Mouse (Mus musculus) CD4-positive, CD25-positive, alpha-beta regulatory T cell, adult 9 weeks (primary cell): Measurements from ENCODE around the gene Rnase10. TPM values are rescaled to one million over a fixed set of nuclear protein-coding genes. Genes with fewer than 3 reads are reported as not detected.

Experiments
- polyA plus RNA-seq: library from polyadenylated mRNA; unstranded; fragments of 100-300 nt; shearing (Covaris generic); gene quantifications from one replicate; pipeline ENCODE4 v1.2.1, GENCODE M21; 2017

Rnase10 gene
- polyA plus RNA-seq, result not detected

GRCm38 (mm10) chr14:51007152-51007801 is at the start of gene Rnase10:
Rnase10 (plus strand) TSS chr14:51007751.

GRCm38 (mm10) chr14:51041769-51042168 is 34.2 kb downstream of the Rnase10 start, which contains the start of gene Rnase9:
Rnase9 (minus strand) TSS chr14:51041869.

GRCm38 (mm10) chr14:51050063-51050462 is 42.5 kb downstream of the Rnase10 start, which contains the start of gene Rnase11:
Rnase11 (minus strand) TSS chr14:51050163.

DNA sequence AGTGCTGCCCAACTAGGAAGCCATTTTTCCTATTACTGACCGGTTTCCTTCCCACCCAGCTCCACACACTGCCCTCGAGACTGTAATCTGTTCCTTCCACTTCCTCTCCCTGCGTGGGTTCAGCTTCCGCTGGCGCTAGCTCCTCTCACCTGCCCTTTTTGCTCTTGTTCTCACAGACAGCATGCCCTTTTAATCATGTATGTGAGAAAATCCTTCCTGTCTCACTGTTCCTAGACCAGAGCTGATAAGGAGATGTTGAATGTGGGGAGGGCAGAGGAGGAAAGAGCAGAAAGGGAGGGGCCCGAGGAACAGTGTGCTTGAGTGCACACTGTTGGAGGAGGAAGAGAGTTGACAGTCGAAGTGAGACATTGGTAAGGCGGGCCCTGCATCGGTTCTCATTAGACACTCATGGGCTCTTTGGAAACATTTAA is 49.9 kb downstream of the Rnase10 start, which contains the start of gene Rnase12:
Gene Rnase12, minus strand, starts transcription at position 261 of the 431 bp plus-strand sequence.

Other genes with a start within 250 kb of the Rnase10 start
- 125 TPM for gene Ttc5, start 222.2 kb upstream of the Rnase10 start, polyA plus RNA-seq
- not detected for gene Ccnb1ip1, start 200.0 kb upstream of the Rnase10 start, polyA plus RNA-seq
- 76.4 TPM for gene Parp2, start 199.9 kb upstream of the Rnase10 start, polyA plus RNA-seq
- gene Tep1, start 137.2 kb upstream of the Rnase10 start, polyA plus RNA-seq, result 28.8 TPM
- 0.05 TPM for gene Klhl33, start 110.2 kb upstream of the Rnase10 start, polyA plus RNA-seq
- 70.8 TPM for gene Osgep, start 82.9 kb upstream of the Rnase10 start, polyA plus RNA-seq
- gene Apex1, start 82.8 kb upstream of the Rnase10 start, polyA plus RNA-seq, result 86.5 TPM
- 6.1 TPM for gene Pip4p1, start 76.9 kb upstream of the Rnase10 start, polyA plus RNA-seq
- gene Pnp, start 76.7 kb upstream of the Rnase10 start, polyA plus RNA-seq, result 55.3 TPM
- not detected for gene Gm49342, start 63.2 kb upstream of the Rnase10 start, polyA plus RNA-seq
- 1.1 TPM for gene Pnp2, start 51.8 kb upstream of the Rnase10 start, polyA plus RNA-seq
- gene Rnase9, start 34.1 kb downstream of the Rnase10 start, polyA plus RNA-seq, result not detected
- not detected for gene Rnase11, start 42.4 kb downstream of the Rnase10 start, polyA plus RNA-seq
- not detected for gene Rnase12, start 49.9 kb downstream of the Rnase10 start, polyA plus RNA-seq
- not detected for gene Olfr750, start 66.7 kb downstream of the Rnase10 start, polyA plus RNA-seq
- 19.2 TPM for gene Rnase4, start 83.3 kb downstream of the Rnase10 start, polyA plus RNA-seq
- gene Ang, start 83.4 kb downstream of the Rnase10 start, polyA plus RNA-seq, result 3.6 TPM
- gene Eddm3b, start 106.7 kb downstream of the Rnase10 start, polyA plus RNA-seq, result not detected
- gene Rnase6, start 116.2 kb downstream of the Rnase10 start, polyA plus RNA-seq, result 0.93 TPM
- gene Rnase1, start 139.0 kb downstream of the Rnase10 start, polyA plus RNA-seq, result not detected
- not detected for gene Rnase2b, start 154.5 kb downstream of the Rnase10 start, polyA plus RNA-seq
- not detected for gene Ang2, start 191.4 kb downstream of the Rnase10 start, polyA plus RNA-seq
- gene Ear14, start 195.6 kb downstream of the Rnase10 start, polyA plus RNA-seq, result not detected
- gene Rnase2a, start 248.4 kb downstream of the Rnase10 start, polyA plus RNA-seq, result not detected